Mouse (Mus musculus) MEL (cell line): ENCODE data around the gene Tex2. TPM values are rescaled to one million over a fixed set of nuclear protein-coding genes. Genes with fewer than 3 reads are reported as not detected.

Experiments used
- DNase-seq: peaks from one replicate; pipeline ENCODE4 v3.0.0; 2011; ENCODE audit warnings: low read depth, low spot score
- H3K27ac ChIP-seq: 2 replicates; pipeline ENCODE4 v1.5.1; 2012; ENCODE audit warnings: low read depth, mild to moderate bottlenecking, control low read depth, low read length, moderate library complexity; ENCODE audit not compliant: control insufficient read depth
- H3K27me3 ChIP-seq, 2 experiments: fragments of 150-350 bp in 1 of 2; sonication (generic) in 1 of 2; 2 replicates each; pipeline ENCODE4 v1.6.1; 2012; ENCODE audit warnings: low read length in 2 of 2, mild to moderate bottlenecking in 2 of 2, improper control_type of control experiment in 1 of 2, moderate library complexity in 1 of 2; ENCODE audit not compliant: insufficient read depth in 2 of 2, control insufficient read depth in 1 of 2
- H3K36me3 ChIP-seq, 2 experiments: 2 replicates each; pipeline ENCODE4 v1.6.1; 2012 to 2014; ENCODE audit warnings: low read length in 2 of 2, improper control_type of control experiment in 1 of 2, inconsistent platforms in 1 of 2, mild to moderate bottlenecking in 1 of 2; ENCODE audit not compliant: insufficient read depth in 2 of 2, control insufficient read depth in 1 of 2
- H3K4me1 ChIP-seq, 2 experiments: fragments of 150-350 bp in 1 of 2; sonication (generic) in 1 of 2; 2 replicates each; pipeline ENCODE4 v1.6.1; 2012; ENCODE audit warnings: low read length in 2 of 2, improper control_type of control experiment in 1 of 2, mild to moderate bottlenecking in 1 of 2; ENCODE audit not compliant: insufficient read depth in 2 of 2, control insufficient read depth in 1 of 2
- H3K4me3 ChIP-seq, 2 experiments: fragments of 150-350 bp in 1 of 2; sonication (generic) in 1 of 2; 2 replicates each; pipeline ENCODE4 v1.5.1; 2012; ENCODE audit warnings: low read depth in 2 of 2, low read length in 2 of 2, mild to moderate bottlenecking in 2 of 2, moderate library complexity in 2 of 2, control low read depth in 1 of 2, improper control_type of control experiment in 1 of 2; ENCODE audit not compliant: control insufficient read depth in 1 of 2, insufficient read depth in 1 of 2
- H3K79me2 ChIP-seq: 2 replicates; pipeline ENCODE4 v1.6.1; 2012; ENCODE audit warnings: mild to moderate bottlenecking, low read length, moderate library complexity; ENCODE audit not compliant: control insufficient read depth, poor library complexity, insufficient read depth
- H3K9ac ChIP-seq: 2 replicates; pipeline ENCODE4 v1.6.1; 2012; ENCODE audit warnings: low read depth, mild to moderate bottlenecking, control low read depth, low read length, moderate library complexity; ENCODE audit not compliant: control insufficient read depth, poor library complexity, severe bottlenecking
- H3K9me3 ChIP-seq: fragments of 150-350 bp; sonication (generic); replicated peaks from 2 replicates; pipeline ENCODE4 v1.6.1; 2012; ENCODE audit warnings: mild to moderate bottlenecking, low read length, improper control_type of control experiment, moderate library complexity; ENCODE audit not compliant: insufficient read depth
- BHLHE40 ChIP-seq: IDR thresholded peaks from 2 replicates; pipeline ENCODE4 v1.6.1; 2012; ENCODE audit warnings: low read depth, mild to moderate bottlenecking, inconsistent platforms, low read length, improper control_type of control experiment, borderline replicate concordance
- CTCF ChIP-seq, 3 experiments: IDR thresholded peaks in 2 of 3; conservative IDR thresholded peaks in 1 of 3; 2 replicates each; pipeline ENCODE4 v1.5.1; 2011 to 2012; ENCODE audit warnings: low read length in 3 of 3, low read depth in 2 of 3, mild to moderate bottlenecking in 2 of 3, improper control_type of control experiment in 1 of 3, inconsistent platforms in 1 of 3, mixed read lengths in 1 of 3, moderate library complexity in 1 of 3; ENCODE audit not compliant: control insufficient read depth in 1 of 3, insufficient read depth in 1 of 3, poor library complexity in 1 of 3, severe bottlenecking in 1 of 3
- EP300 ChIP-seq, 2 experiments: IDR thresholded peaks; 2 replicates each; pipeline ENCODE4 v1.6.1; 2011; ENCODE audit warnings: improper control_type of control experiment in 2 of 2, low read length in 2 of 2, low read depth in 1 of 2, mild to moderate bottlenecking in 1 of 2
- ETS1 ChIP-seq: IDR thresholded peaks from 2 replicates; pipeline ENCODE4 v1.6.1; 2012; ENCODE audit warnings: low read depth, mild to moderate bottlenecking, inconsistent platforms, low read length, improper control_type of control experiment, moderate library complexity
- GABPA ChIP-seq: IDR thresholded peaks from 2 replicates; pipeline ENCODE4 v1.6.1; 2012; ENCODE audit warnings: low read depth, mild to moderate bottlenecking, inconsistent platforms, low read length, improper control_type of control experiment, moderate library complexity
- HCFC1 ChIP-seq: IDR thresholded peaks from 2 replicates; pipeline ENCODE4 v1.6.1; 2012; ENCODE audit warnings: low read depth, mild to moderate bottlenecking, inconsistent platforms, low read length, improper control_type of control experiment, moderate library complexity
- KAT2A ChIP-seq: conservative IDR thresholded peaks from 2 replicates; pipeline ENCODE4 v1.6.1; 2012; ENCODE audit warnings: low read depth, low read length, improper control_type of control experiment, inconsistent platforms
- MAFK ChIP-seq: IDR thresholded peaks from 2 replicates; pipeline ENCODE4 v1.6.1; 2011; ENCODE audit warnings: low read depth, mild to moderate bottlenecking, low read length, improper control_type of control experiment, borderline replicate concordance
- MAZ ChIP-seq: IDR thresholded peaks from 2 replicates; pipeline ENCODE4 v1.6.1; 2012; ENCODE audit warnings: low read depth, mild to moderate bottlenecking, inconsistent platforms, low read length, improper control_type of control experiment
- MYC ChIP-seq: IDR thresholded peaks from 2 replicates; pipeline ENCODE4 v1.6.1; 2011; ENCODE audit warnings: low read depth, mild to moderate bottlenecking, low read length, improper control_type of control experiment, moderate library complexity
- NRF1 ChIP-seq: IDR thresholded peaks from 2 replicates; pipeline ENCODE4 v1.6.1; 2014; ENCODE audit warnings: low read depth, mild to moderate bottlenecking, inconsistent platforms, low read length, improper control_type of control experiment, moderate library complexity; ENCODE audit not compliant: poor library complexity, insufficient read depth, severe bottlenecking
- POLR2A ChIP-seq, 2 experiments: IDR thresholded peaks; 2 replicates each; pipeline ENCODE4 v1.6.1; 2011 to 2012; ENCODE audit warnings: low read length in 2 of 2, mild to moderate bottlenecking in 2 of 2, control low read depth in 1 of 2, improper control_type of control experiment in 1 of 2, low read depth in 1 of 2, moderate library complexity in 1 of 2; ENCODE audit not compliant: control insufficient read depth in 1 of 2, insufficient read depth in 1 of 2, poor library complexity in 1 of 2
- POLR2AphosphoS5 ChIP-seq: IDR thresholded peaks from 2 replicates; pipeline ENCODE4 v1.6.1; 2012; ENCODE audit warnings: low read depth, borderline replicate concordance, mild to moderate bottlenecking, inconsistent platforms, low read length, moderate library complexity, mixed read lengths
- RAD21 ChIP-seq: IDR thresholded peaks from 2 replicates; pipeline ENCODE4 v1.6.1; 2011; ENCODE audit warnings: mild to moderate bottlenecking, low read depth, low read length, improper control_type of control experiment
- USF2 ChIP-seq, 2 experiments: IDR thresholded peaks; 2 replicates each; pipeline ENCODE4 v1.6.1; 2011 to 2012; ENCODE audit warnings: improper control_type of control experiment in 2 of 2, low read length in 2 of 2, borderline replicate concordance in 1 of 2, inconsistent platforms in 1 of 2, low read depth in 1 of 2, mild to moderate bottlenecking in 1 of 2; ENCODE audit not compliant: insufficient read depth in 1 of 2
- ZC3H11A ChIP-seq: IDR thresholded peaks from 2 replicates; pipeline ENCODE4 v1.6.1; 2012; ENCODE audit warnings: low read depth, mild to moderate bottlenecking, inconsistent platforms, low read length, improper control_type of control experiment
- ZKSCAN1 ChIP-seq: IDR thresholded peaks from 2 replicates; pipeline ENCODE4 v1.6.1; 2012; ENCODE audit warnings: low read depth, mild to moderate bottlenecking, inconsistent platforms, low read length, improper control_type of control experiment, moderate library complexity
- ZNF384 ChIP-seq: IDR thresholded peaks from 2 replicates; pipeline ENCODE4 v1.6.1; 2012; ENCODE audit warnings: low read depth, mild to moderate bottlenecking, inconsistent platforms, low read length, improper control_type of control experiment
- polyA plus RNA-seq, 2 experiments: library from polyadenylated mRNA; stranded (reverse) in 1 of 2; unstranded in 1 of 2; fragments of >175 nt in 1 of 2; fragments of >200 nt in 1 of 2; gene quantifications; 2 replicates each; pipeline versions ENCODE4 v1.2.1 to v1.2.4; 2012; ENCODE audit warnings: low replicate concordance in 2 of 2, low read depth in 1 of 2; ENCODE audit not compliant: insufficient read length in 2 of 2, insufficient read depth in 1 of 2, missing spikeins in 1 of 2
- total RNA-seq: library from RNA; depleted of rRNA; stranded (reverse); fragments of 300-350 nt; gene quantifications from 2 replicates; pipeline ENCODE4 v1.2.3, GENCODE M21; 2012

Gene Tex2
- total and polyA plus RNA-seq, 3 experiments: 13.7 to 24.8 TPM; not detected in 1

- Histone ChIP-seq H3K27me3 (no peaks in the 10 kb centered on the region), H3K27ac (no peak overlapping the region), H3K79me2 (no peaks in the 10 kb centered on the region), H3K4me1 (no peaks in the 10 kb centered on the region; a peak in 2 of 4 replicates), H3K9ac (no peak overlapping the region), H3K9me3 (no peaks in the 10 kb centered on the region), H3K36me3 (peaks cover 0 to 4% of the 10 kb centered on the region in 2 experiments; a peak in 2 of 4 replicates), H3K4me3 (no peak overlapping the region)
- no peak for TF ChIP-seq CTCF (IDR thresholded peaks at IDR 0.05 in 2 of 3, conservative IDR thresholded peaks at IDR 0.05 in 1 of 3; ENCODE audit: control insufficient read depth in 1 of 3, insufficient read depth in 1 of 3, low read depth in 2 of 3, low read length in 3 of 3, poor library complexity in 1 of 3, severe bottlenecking in 1 of 3)
- TF ChIP-seq RAD21: no peak
- TF ChIP-seq ZC3H11A: no peak
- TF ChIP-seq NRF1: no peak
- no peak for TF ChIP-seq MAZ
- no peak for TF ChIP-seq ETS1
- TF ChIP-seq KAT2A: no peak
- no peak for TF ChIP-seq ZKSCAN1
- no peak for TF ChIP-seq EP300 (IDR thresholded peaks at IDR 0.05; ENCODE audit: low read depth in 1 of 2, low read length in 2 of 2)
- TF ChIP-seq ZNF384: no peak
- TF ChIP-seq USF2 (IDR thresholded peaks at IDR 0.05; ENCODE audit: borderline replicate concordance in 1 of 2, insufficient read depth in 1 of 2, low read depth in 1 of 2, low read length in 2 of 2): no peak
- no peak for TF ChIP-seq MAFK
- TF ChIP-seq POLR2AphosphoS5: no peak
- no peak for TF ChIP-seq MYC
- no peak for DNase-seq
Measured at GRCm38 (mm10) chr11:106571026-106571983, 41.9 kb downstream of the Tex2 start.

GRCm38 (mm10) chr11:106568329-106568960, 44.8 kb downstream of the Tex2 start:
- DNase-seq: no peak
- TF ChIP-seq HCFC1: no peak
- TF ChIP-seq KAT2A: no peak
- TF ChIP-seq POLR2A (IDR thresholded peaks at IDR 0.05; ENCODE audit: control insufficient read depth in 1 of 2, insufficient read depth in 1 of 2, low read depth in 1 of 2, low read length in 2 of 2, poor library complexity in 1 of 2): no peak
- no peak for TF ChIP-seq CTCF (IDR thresholded peaks at IDR 0.05 in 2 of 3, conservative IDR thresholded peaks at IDR 0.05 in 1 of 3; ENCODE audit: control insufficient read depth in 1 of 3, insufficient read depth in 1 of 3, low read depth in 2 of 3, low read length in 3 of 3, poor library complexity in 1 of 3, severe bottlenecking in 1 of 3)
- TF ChIP-seq MYC: no peak
- TF ChIP-seq GABPA: no peak
- no peak for TF ChIP-seq ZNF384
- TF ChIP-seq BHLHE40: no peak
- no peak for TF ChIP-seq MAZ
- TF ChIP-seq, all 39 proteins: peak for 0

More at GRCm38 (mm10) chr11:106568329-106568960, 44.8 kb downstream of the Tex2 start:
- no peaks in the 10 kb centered on the region for H3K79me2 ChIP-seq
- H3K9ac ChIP-seq: no peak overlapping the region
- no peak overlapping the region for H3K27ac ChIP-seq
- H3K4me1 ChIP-seq: no peaks in the 10 kb centered on the region
- no peak overlapping the region for H3K4me3 ChIP-seq
- no peaks in the 10 kb centered on the region for H3K27me3 ChIP-seq
- no peaks in the 10 kb centered on the region for H3K9me3 ChIP-seq
- H3K36me3 ChIP-seq: peaks cover 0 to 4% of the 10 kb centered on the region in 2 experiments; a peak in 1 of 4 replicates
